Mouse (Mus musculus): Measurements from ENCODE around the gene Isg20. TPM values are rescaled to one million over a fixed set of nuclear protein-coding genes. Genes with fewer than 3 reads are reported as not detected.

The Isg20 gene
- total and polyA plus RNA-seq, 3 experiments, result 6.9 to 44.2 (median 19.9) TPM

- Histone ChIP-seq H3K4me3 (replicated peaks in 1 of 3; ENCODE audit: low read depth in 2 of 3, low read length in 2 of 3, poor library complexity in 1 of 3) (peak within 1 kb of the TSS; percentile 73 to 96 (median 85)), H3K9me3 (replicated peaks; ENCODE audit: low read length) (no peaks in the 10 kb centered on the region), H3K9ac (ENCODE audit: insufficient read depth, low read depth) (peak within 1 kb of the TSS; percentile 84), H3K4me1 (ENCODE audit: control insufficient read depth in 1 of 2, insufficient read depth in 2 of 2) (peaks cover 15 to 25% of the 10 kb centered on the region in 2 experiments), H3K4me2 (ENCODE audit: insufficient read depth, low read depth, poor library complexity, severe bottlenecking) (peak within 1 kb of the TSS; percentile 79), H3K79me2 (replicated peaks; ENCODE audit: control insufficient read depth, extremely low read depth, insufficient read depth, poor library complexity, severe bottlenecking) (peaks cover 31% of the 10 kb centered on the region), H3K27me3 (replicated peaks) (no peaks in the 10 kb centered on the region), H3K27ac (ENCODE audit: insufficient read depth, low read depth) (peak within 1 kb of the TSS; percentile 50), H3K36me3 (replicated peaks in 1 of 2; ENCODE audit: control insufficient read depth in 1 of 2, insufficient read depth in 1 of 2, low read length in 1 of 2) (peaks cover 6 to 16% of the 10 kb centered on the region in 2 experiments)
- dilution Hi-C loops (cut with MboI; ENCODE audit: extremely low pct_ligation_motif_present, extremely low pct_unique_long_range_greater_than_20kb, low sequenced_read_pairs) (no loop called here), in situ Hi-C loops (cut with MboI; ENCODE audit: low pct_ligation_motif_present, low pct_unique_long_range_greater_than_20kb, low sequenced_read_pairs) (no loop called here)
- TF ChIP-seq KAT2A (IDR thresholded peaks at IDR 0.05; ENCODE audit: insufficient replicate concordance, low read length) (no peak), ZMIZ1 (IDR thresholded peaks at IDR 0.05; ENCODE audit: low read depth, low read length) (peak; percentile 78), SIN3A (IDR thresholded peaks at IDR 0.05; ENCODE audit: low read length) (peak; percentile 92), NELFE (IDR thresholded peaks at IDR 0.05; ENCODE audit: low read depth, low read length) (peak; percentile 82), RCOR1 (conservative IDR thresholded peaks at IDR 0.05; ENCODE audit: low read depth, low read length) (no peak), JUN (IDR thresholded peaks at IDR 0.05; ENCODE audit: insufficient read depth, low read depth, low read length) (no peak), HCFC1 (IDR thresholded peaks at IDR 0.05; ENCODE audit: low read depth, low read length) (no peak; the same call in 1 of the 2 replicates), TCF12 (IDR thresholded peaks at IDR 0.05; ENCODE audit: low read depth, low read length) (peak; percentile 78), IRF4 (IDR thresholded peaks at IDR 0.05; ENCODE audit: low read depth, low read length) (peak; percentile 16; the same call in 1 of the 2 replicates), ETS1 (conservative IDR thresholded peaks at IDR 0.05; ENCODE audit: low read depth, low read length) (no peak), ELF1 (IDR thresholded peaks at IDR 0.05; ENCODE audit: low read depth, low read length) (peak; percentile 85), CTCF (conservative IDR thresholded peaks at IDR 0.05 in 1 of 2, IDR thresholded peaks at IDR 0.05 in 1 of 2; ENCODE audit: low read depth in 2 of 2, low read length in 2 of 2) (no peak), MXI1 (IDR thresholded peaks at IDR 0.05; ENCODE audit: low read depth, low read length) (peak; percentile 99), TBP (conservative IDR thresholded peaks at IDR 0.05; ENCODE audit: low read depth, low read length) (peak; percentile 97), MYC (IDR thresholded peaks at IDR 0.05; ENCODE audit: low read depth, low read length) (peak; percentile 96), NRF1 (IDR thresholded peaks at IDR 0.05; ENCODE audit: low read depth, low read length) (peak; percentile 54; the same call in 1 of the 2 replicates), MAX (IDR thresholded peaks at IDR 0.05; ENCODE audit: low read length) (peak; percentile 91; the same call in 1 of the 2 replicates), ZNF384 (IDR thresholded peaks at IDR 0.05; ENCODE audit: low read depth, low read length) (no peak), POLR2A (IDR thresholded peaks at IDR 0.05; ENCODE audit: low read depth, low read length) (peak; percentile 90), MEF2A (IDR thresholded peaks at IDR 0.05; ENCODE audit: borderline replicate concordance, low read depth, low read length) (no peak), ZKSCAN1 (IDR thresholded peaks at IDR 0.05; ENCODE audit: borderline replicate concordance, low read depth, low read length) (no peak)
- DNase-seq (ENCODE audit: extremely low read depth), result peak; percentile 99
Observed at GRCm38 (mm10) chr7:78895653-78896333, 17.4 kb upstream of the Isg20 start, which contains the start of gene Aen. Gene Aen, plus strand, starts transcription at chr7:78895854.

Data from CH12.LX (cell line).